Mouse (Mus musculus): ENCODE results near the gene Cd302. TPM values are rescaled to one million over a fixed set of nuclear protein-coding genes. Genes with fewer than 3 reads are reported as not detected.

Cd302 gene
- polyA plus RNA-seq (2015; fragmentation: Nextera tagmentation; extraction: Ambion mirVana) = 11.2 and 12.3 TPM in 2 replicates

DNA sequence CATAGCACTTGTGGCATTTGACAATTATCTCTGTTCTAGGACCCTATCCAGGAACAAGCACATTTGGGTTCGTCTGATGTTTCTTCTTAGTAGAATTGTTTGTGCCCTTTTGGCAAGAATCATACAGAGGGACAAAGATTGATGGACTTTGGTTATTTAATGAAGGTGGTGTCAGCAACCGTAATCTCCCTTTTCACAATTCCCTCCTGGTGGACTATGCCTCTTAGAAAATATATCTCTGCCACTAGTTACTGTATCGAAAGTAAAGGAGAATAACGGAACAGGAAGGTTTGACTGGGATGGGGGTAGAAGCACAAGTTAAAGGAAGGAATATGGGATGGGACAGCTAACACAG, at the start of gene Cd302:
Gene Cd302, minus strand, starts transcription at position 22 of the 355 bp plus-strand sequence.
- Histone ChIP-seq H3K9ac (ENCODE audit: low read depth, low read length) (peak within 1 kb of the TSS; percentile 56), H3K36me3 (ENCODE audit: control insufficient read depth, insufficient read depth, low read length) (no peaks in the 10 kb centered on the region), H3K27ac (ENCODE audit: low read length) (no peak within 1 kb of the TSS), H3K4me1 (ENCODE audit: control insufficient read depth, insufficient read depth, low read length) (0 out of 2 replicates have a peak, but pooled peaks cover 5% of the 10 kb centered on the region), H3K9me3 (replicated peaks; ENCODE audit: control insufficient read depth, low read length, poor library complexity, severe bottlenecking) (no peaks in the 10 kb centered on the region), H3K4me3 (ENCODE audit: low read depth, low read length) (peak within 1 kb of the TSS; percentile 43), H3K4me2 (ENCODE audit: low read length) (peak within 1 kb of the TSS; percentile 85), H3K27me3 (ENCODE audit: control insufficient read depth, insufficient read depth, low read depth, low read length) (no peaks in the 10 kb centered on the region)
- 63% methylated on average over 4 of the region's 4 CpGs for WGBS
- ATAC-seq = no peak

DNA sequence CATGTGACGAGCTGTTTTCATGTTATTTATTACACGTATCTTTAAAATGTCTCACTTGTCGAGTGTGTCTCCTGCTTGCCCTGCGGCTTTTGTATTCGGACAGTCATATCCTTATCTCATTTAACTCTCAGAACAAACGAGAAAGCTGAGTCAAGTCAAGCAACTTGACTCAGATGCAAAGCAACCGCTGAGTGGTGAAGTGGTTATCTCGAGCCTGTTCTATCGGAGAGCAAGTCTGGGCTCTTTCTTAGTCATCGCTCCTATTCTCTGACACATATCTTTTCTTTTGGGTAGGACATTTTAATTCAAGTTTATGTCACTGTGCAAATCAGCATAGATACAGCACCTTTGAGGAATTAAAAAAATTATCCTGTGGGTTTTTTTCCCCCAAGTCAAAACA, 44.4 kb upstream of the Cd302 start:
- Histone ChIP-seq H3K27me3 (ENCODE audit: control insufficient read depth, insufficient read depth, low read depth, low read length) (no peaks in the 10 kb centered on the region), H3K9me3 (replicated peaks; ENCODE audit: control insufficient read depth, low read length, poor library complexity, severe bottlenecking) (no peaks in the 10 kb centered on the region), H3K27ac (ENCODE audit: low read length) (no peak overlapping the region), H3K36me3 (ENCODE audit: control insufficient read depth, insufficient read depth, low read length) (no peaks in the 10 kb centered on the region), H3K9ac (ENCODE audit: low read depth, low read length) (no peak overlapping the region), H3K4me1 (ENCODE audit: control insufficient read depth, insufficient read depth, low read length) (no peaks in the 10 kb centered on the region), H3K4me3 (ENCODE audit: low read depth, low read length) (no peak overlapping the region), H3K4me2 (ENCODE audit: low read length) (no peak overlapping the region)
- no peak for ATAC-seq
- 95% methylated on average over 10 of the region's 10 CpGs for whole genome bisulfite sequencing

DNA sequence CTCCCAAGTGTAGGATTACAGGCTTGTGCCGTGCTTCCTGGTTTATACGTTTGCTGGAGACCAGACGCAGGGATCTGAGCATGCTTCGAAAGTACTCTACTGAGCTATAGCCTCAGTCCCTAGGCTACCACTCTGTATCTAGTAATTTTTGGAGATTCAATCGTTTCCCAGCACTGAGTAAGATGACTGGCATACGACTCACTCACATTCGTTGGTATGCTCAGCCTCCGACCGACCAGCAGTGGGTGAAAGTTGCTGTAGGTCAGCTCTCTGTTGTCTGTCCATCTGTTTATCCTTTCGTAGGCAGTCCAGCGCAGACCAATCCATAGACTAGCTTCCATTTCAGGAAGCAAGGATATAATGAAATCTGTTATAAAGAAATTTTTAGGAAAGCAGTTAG, 43.3 kb upstream of the Cd302 start:
- no peaks in the 10 kb centered on the region for H3K27me3 ChIP-seq (ENCODE audit: control insufficient read depth, insufficient read depth, low read depth, low read length)
- no peak overlapping the region for H3K9ac ChIP-seq (ENCODE audit: low read depth, low read length)
- H3K36me3 ChIP-seq (ENCODE audit: control insufficient read depth, insufficient read depth, low read length) = no peaks in the 10 kb centered on the region
- H3K4me3 ChIP-seq (ENCODE audit: low read depth, low read length) = no peak overlapping the region
- no peak for ATAC-seq
- no peaks in the 10 kb centered on the region for H3K9me3 ChIP-seq (replicated peaks; ENCODE audit: control insufficient read depth, low read length, poor library complexity, severe bottlenecking)
- H3K4me2 ChIP-seq (ENCODE audit: low read length) = no peak overlapping the region
- H3K4me1 ChIP-seq (ENCODE audit: control insufficient read depth, insufficient read depth, low read length) = no peaks in the 10 kb centered on the region
- WGBS = 91% methylated on average over 11 of the region's 11 CpGs
- H3K27ac ChIP-seq (ENCODE audit: low read length) = no peak overlapping the region

DNA sequence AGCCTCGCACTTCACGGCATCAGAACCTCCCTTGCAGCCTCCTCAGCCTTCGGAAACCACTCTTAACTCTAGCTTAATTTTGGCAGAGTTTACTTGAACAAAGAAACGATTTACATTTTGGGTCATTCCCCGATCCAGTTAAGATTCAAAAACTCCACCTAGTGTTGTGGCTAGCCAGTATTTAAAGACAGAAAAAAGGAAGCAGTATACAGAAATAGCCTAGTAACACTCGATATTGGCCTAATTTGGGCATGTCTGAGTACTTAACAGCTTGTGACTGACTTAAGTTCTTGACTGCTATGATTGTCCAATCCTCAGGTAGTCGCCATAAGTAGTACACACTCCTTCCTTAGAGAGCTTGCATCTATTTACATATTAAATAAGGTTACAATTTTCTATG, 42.7 kb upstream of the Cd302 start:
- H3K27me3 ChIP-seq (ENCODE audit: control insufficient read depth, insufficient read depth, low read depth, low read length) = no peaks in the 10 kb centered on the region
- no peaks in the 10 kb centered on the region for H3K9me3 ChIP-seq (replicated peaks; ENCODE audit: control insufficient read depth, low read length, poor library complexity, severe bottlenecking)
- WGBS = 90% methylated on average over 7 of the region's 7 CpGs
- H3K36me3 ChIP-seq (ENCODE audit: control insufficient read depth, insufficient read depth, low read length) = no peaks in the 10 kb centered on the region
- no peak overlapping the region for H3K4me3 ChIP-seq (ENCODE audit: low read depth, low read length)
- no peak for ATAC-seq
- H3K9ac ChIP-seq (ENCODE audit: low read depth, low read length) = no peak overlapping the region
- no peak overlapping the region for H3K4me2 ChIP-seq (ENCODE audit: low read length)
- no peak overlapping the region for H3K27ac ChIP-seq (ENCODE audit: low read length)
- no peaks in the 10 kb centered on the region for H3K4me1 ChIP-seq (ENCODE audit: control insufficient read depth, insufficient read depth, low read length)

DNA sequence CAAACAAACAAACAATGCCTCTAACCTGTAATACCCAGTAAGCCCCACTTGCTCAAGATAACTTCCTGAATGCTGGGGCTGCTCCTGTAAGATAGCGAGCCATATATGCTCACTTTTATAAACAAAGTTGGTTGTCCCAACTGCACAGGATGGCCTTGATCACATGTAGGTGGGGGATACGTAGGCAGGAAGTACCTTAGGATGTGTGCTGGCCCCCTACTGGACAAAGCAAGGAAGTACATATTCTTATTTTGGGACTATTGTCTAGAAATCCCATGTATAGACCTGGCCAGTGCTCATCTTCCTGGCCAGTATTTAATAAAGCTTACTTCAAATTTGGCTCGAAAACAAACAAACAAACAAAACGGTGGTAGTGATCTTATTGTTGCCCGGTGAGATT, 39.1 kb upstream of the Cd302 start:
- Histone ChIP-seq H3K4me3 (ENCODE audit: low read depth, low read length) (no peak overlapping the region), H3K9me3 (replicated peaks; ENCODE audit: control insufficient read depth, low read length, poor library complexity, severe bottlenecking) (no peaks in the 10 kb centered on the region), H3K27ac (ENCODE audit: low read length) (no peak overlapping the region), H3K27me3 (ENCODE audit: control insufficient read depth, insufficient read depth, low read depth, low read length) (no peaks in the 10 kb centered on the region), H3K4me1 (ENCODE audit: control insufficient read depth, insufficient read depth, low read length) (no peaks in the 10 kb centered on the region), H3K9ac (ENCODE audit: low read depth, low read length) (no peak overlapping the region), H3K36me3 (ENCODE audit: control insufficient read depth, insufficient read depth, low read length) (no peaks in the 10 kb centered on the region), H3K4me2 (ENCODE audit: low read length) (no peak overlapping the region)
- no peak for ATAC-seq
- 89% methylated on average over 5 of the region's 5 CpGs for WGBS

DNA sequence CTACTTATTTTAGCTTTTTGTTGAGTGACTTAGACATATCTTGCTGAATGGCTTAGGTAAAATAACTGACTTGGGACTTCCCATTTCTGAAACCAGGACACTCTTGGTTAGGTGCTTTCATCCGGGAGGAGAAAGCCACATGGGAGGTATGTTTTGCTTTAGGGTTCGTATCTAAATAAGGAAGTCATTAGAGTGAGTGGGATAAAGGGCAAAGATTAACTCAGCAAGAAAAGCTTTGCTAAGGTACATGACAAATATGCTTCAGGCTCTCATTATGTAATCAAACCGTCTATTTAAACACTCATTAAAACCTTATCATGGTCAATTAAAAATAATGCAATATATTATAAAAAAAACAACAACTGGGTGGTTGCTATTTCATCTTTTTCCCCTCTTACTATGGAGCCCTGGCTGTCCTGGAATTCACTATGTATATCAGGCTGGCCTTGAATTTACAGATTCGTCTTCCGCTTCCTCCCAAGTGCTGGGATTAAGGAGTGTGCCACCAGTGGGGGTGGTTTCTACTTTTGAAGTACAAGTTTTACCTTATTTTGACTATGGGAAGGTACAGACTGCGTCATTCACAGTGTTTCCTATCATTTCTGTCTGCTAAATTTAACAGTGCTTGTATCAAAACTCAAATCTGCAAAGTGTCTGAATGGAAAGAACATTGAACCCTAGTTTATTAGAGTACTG, 37.9 kb upstream of the Cd302 start:
- no peak overlapping the region for H3K9ac ChIP-seq (ENCODE audit: low read depth, low read length)
- no peaks in the 10 kb centered on the region for H3K4me1 ChIP-seq (ENCODE audit: control insufficient read depth, insufficient read depth, low read length)
- H3K9me3 ChIP-seq (replicated peaks; ENCODE audit: control insufficient read depth, low read length, poor library complexity, severe bottlenecking) = no peaks in the 10 kb centered on the region
- no peak for ATAC-seq
- WGBS = 72% methylated on average over 6 of the region's 6 CpGs
- no peak overlapping the region for H3K27ac ChIP-seq (ENCODE audit: low read length)
- H3K36me3 ChIP-seq (ENCODE audit: control insufficient read depth, insufficient read depth, low read length) = no peaks in the 10 kb centered on the region
- H3K4me3 ChIP-seq (ENCODE audit: low read depth, low read length) = no peak overlapping the region
- no peaks in the 10 kb centered on the region for H3K27me3 ChIP-seq (ENCODE audit: control insufficient read depth, insufficient read depth, low read depth, low read length)
- H3K4me2 ChIP-seq (ENCODE audit: low read length) = no peak overlapping the region

DNA sequence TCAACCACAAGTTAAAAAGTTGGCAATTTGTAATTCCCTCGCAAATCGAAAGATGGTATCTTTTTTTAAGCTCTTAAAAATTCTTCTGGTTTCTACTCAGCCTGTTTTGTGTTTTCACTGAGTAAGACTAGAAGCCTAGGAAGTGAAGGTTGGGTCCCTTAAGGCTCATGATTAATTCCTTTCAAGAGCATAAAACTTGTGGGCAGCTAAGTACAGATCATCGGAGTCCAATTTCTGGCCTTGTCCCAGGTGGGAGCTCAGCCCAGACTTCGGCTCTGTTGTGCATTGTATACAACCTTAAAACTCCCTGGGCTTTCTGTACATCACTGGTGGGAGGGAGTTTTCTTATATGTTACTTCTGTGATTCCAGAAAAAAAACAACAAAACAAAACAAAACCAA, 19.5 kb upstream of the Cd302 start:
- Histone ChIP-seq H3K9me3 (replicated peaks; ENCODE audit: control insufficient read depth, low read length, poor library complexity, severe bottlenecking) (no peaks in the 10 kb centered on the region), H3K36me3 (ENCODE audit: control insufficient read depth, insufficient read depth, low read length) (no peaks in the 10 kb centered on the region), H3K4me1 (ENCODE audit: control insufficient read depth, insufficient read depth, low read length) (no peaks in the 10 kb centered on the region), H3K9ac (ENCODE audit: low read depth, low read length) (no peak overlapping the region), H3K4me2 (ENCODE audit: low read length) (no peak overlapping the region), H3K27me3 (ENCODE audit: control insufficient read depth, insufficient read depth, low read depth, low read length) (no peaks in the 10 kb centered on the region), H3K27ac (ENCODE audit: low read length) (no peak overlapping the region), H3K4me3 (ENCODE audit: low read depth, low read length) (no peak overlapping the region)
- 85% methylated on average over 4 of the region's 4 CpGs for whole genome bisulfite sequencing
- ATAC-seq = no peak

DNA sequence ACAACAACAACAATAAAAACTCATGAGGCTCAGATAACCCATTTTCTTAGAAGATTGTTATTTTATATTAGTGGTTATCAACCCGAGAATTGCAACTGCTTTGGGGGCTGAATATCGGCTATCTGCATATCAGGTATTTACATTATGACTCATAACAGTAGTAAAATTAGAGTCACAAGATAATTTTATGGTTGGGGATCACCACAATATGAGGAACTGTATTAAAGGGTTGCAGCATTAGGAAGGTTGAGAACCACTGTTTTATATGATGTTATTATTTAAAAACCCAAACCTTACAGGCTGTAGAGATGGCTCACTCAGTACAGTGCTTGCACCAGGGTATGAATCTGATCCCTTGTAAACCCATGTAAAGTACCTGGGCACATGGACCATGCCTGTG, 15.0 kb upstream of the Cd302 start:
- Histone ChIP-seq H3K4me2 (ENCODE audit: low read length) (no peak overlapping the region), H3K4me1 (ENCODE audit: control insufficient read depth, insufficient read depth, low read length) (no peaks in the 10 kb centered on the region), H3K27ac (ENCODE audit: low read length) (no peak overlapping the region), H3K9me3 (replicated peaks; ENCODE audit: control insufficient read depth, low read length, poor library complexity, severe bottlenecking) (no peaks in the 10 kb centered on the region), H3K36me3 (ENCODE audit: control insufficient read depth, insufficient read depth, low read length) (no peaks in the 10 kb centered on the region), H3K9ac (ENCODE audit: low read depth, low read length) (no peak overlapping the region), H3K27me3 (ENCODE audit: control insufficient read depth, insufficient read depth, low read depth, low read length) (no peaks in the 10 kb centered on the region), H3K4me3 (ENCODE audit: low read depth, low read length) (no peak overlapping the region)
- WGBS = 91% methylated on average over 2 of the region's 2 CpGs
- no peak for ATAC-seq

DNA sequence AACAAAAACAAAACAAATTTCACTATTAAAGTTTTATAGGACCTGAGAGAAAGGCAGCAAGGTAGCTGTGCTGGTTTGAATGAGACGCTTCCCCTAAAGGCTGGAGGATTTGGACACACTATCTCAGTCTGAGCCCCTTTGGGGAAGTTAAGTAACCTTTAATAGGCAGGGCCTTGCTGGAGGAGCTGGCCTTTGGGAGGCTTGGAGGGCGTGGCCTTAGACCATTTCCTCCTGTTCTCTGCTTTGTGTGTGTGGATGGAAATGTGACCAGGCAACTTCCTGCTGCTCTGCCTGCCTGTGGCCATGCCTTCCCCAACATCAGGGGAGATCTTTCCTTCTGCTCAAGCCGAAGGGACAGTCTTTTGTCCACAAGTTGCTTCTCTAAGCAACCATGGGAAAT, 14.0 kb upstream of the Cd302 start:
- ATAC-seq = no peak
- 84% methylated on average over 3 of the region's 3 CpGs for WGBS
- H3K4me1 ChIP-seq (ENCODE audit: control insufficient read depth, insufficient read depth, low read length) = no peaks in the 10 kb centered on the region

More for the DNA sequence above, 14.0 kb upstream of the Cd302 start:
- Histone ChIP-seq H3K9me3 (replicated peaks; ENCODE audit: control insufficient read depth, low read length, poor library complexity, severe bottlenecking) (no peaks in the 10 kb centered on the region), H3K4me3 (ENCODE audit: low read depth, low read length) (no peak overlapping the region), H3K27me3 (ENCODE audit: control insufficient read depth, insufficient read depth, low read depth, low read length) (no peaks in the 10 kb centered on the region), H3K36me3 (ENCODE audit: control insufficient read depth, insufficient read depth, low read length) (no peaks in the 10 kb centered on the region), H3K4me2 (ENCODE audit: low read length) (no peak overlapping the region), H3K27ac (ENCODE audit: low read length) (no peak overlapping the region), H3K9ac (ENCODE audit: low read depth, low read length) (no peak overlapping the region)
